Mouse (Mus musculus) stomach, postnatal 0 days (tissue): ENCODE results near the gene Ncapg. TPM values are rescaled to one million over a fixed set of nuclear protein-coding genes. Genes with fewer than 3 reads are reported as not detected.
A peak's percentile ranks its signal among the peaks of the same experiment; 100 is the strongest.
"Not testable (repeated sequence)": the region's sequence is repeated elsewhere in the genome, so short reads cannot be mapped to it uniquely, and the experiment has no call there.

ENCODE experiments used
- ATAC-seq: fragments of 200-750 bp; cut with Nextera tagmentation; 2 replicates; pipeline ENCODE4 v1.8.0; 2017; ENCODE audit not compliant: low FRiP score, low TSS enrichment
- DNase-seq: peaks from one replicate; pipeline ENCODE4 v3.0.0-alpha.2; 2016; ENCODE audit warnings: low spot score
- H3K27ac ChIP-seq: fragments of 300-500 bp; sonication (generic); replicated peaks from 2 replicates; pipeline ENCODE4 v1.5.1; 2014; ENCODE audit warnings: mild to moderate bottlenecking, control low read depth
- H3K27me3 ChIP-seq: fragments of 300-500 bp; sonication (generic); 2 replicates; pipeline ENCODE4 v1.6.1; 2014; ENCODE audit warnings: low read length; ENCODE audit not compliant: control insufficient read depth, insufficient read depth
- H3K36me3 ChIP-seq: fragments of 300-500 bp; sonication (generic); 2 replicates; pipeline ENCODE4 v1.6.1; 2014; ENCODE audit warnings: low read length, mixed read lengths; ENCODE audit not compliant: control insufficient read depth, insufficient read depth
- H3K4me1 ChIP-seq: fragments of 300-500 bp; sonication (generic); replicated peaks from 2 replicates; pipeline ENCODE4 v1.6.1; 2014; ENCODE audit warnings: antibody characterized with exemption; ENCODE audit not compliant: control insufficient read depth, insufficient read depth
- H3K4me2 ChIP-seq: fragments of 300-500 bp; sonication (generic); replicated peaks from 2 replicates; pipeline ENCODE4 v1.6.1; 2014; ENCODE audit warnings: low read depth, mild to moderate bottlenecking, control low read depth, moderate library complexity
- H3K4me3 ChIP-seq: fragments of 300-500 bp; sonication (generic); 2 replicates; pipeline ENCODE4 v1.5.1; 2014; ENCODE audit warnings: low read depth, low read length, control low read depth
- H3K9ac ChIP-seq: fragments of 300-500 bp; sonication (generic); 2 replicates; pipeline ENCODE4 v1.6.1; 2014; ENCODE audit warnings: mild to moderate bottlenecking, low read length, control low read depth, mixed read lengths
- H3K9me3 ChIP-seq: fragments of 300-500 bp; sonication (generic); 2 replicates; pipeline ENCODE4 v1.6.1; 2016; ENCODE audit warnings: low read length; ENCODE audit not compliant: control insufficient read depth
- CTCF ChIP-seq: IDR thresholded peaks from 2 replicates; pipeline ENCODE4 v1.5.1; 2016; ENCODE audit warnings: antibody characterized with exemption, low read depth, mild to moderate bottlenecking, moderate library complexity
- EP300 ChIP-seq: optimal IDR thresholded peaks from 2 replicates; pipeline ENCODE3; 2016; ENCODE audit warnings: antibody characterized with exemption
- WGBS: fragments of 180-500 bp; shearing (Covaris S2); extraction: QIAGEN DNeasy Blood & Tissue Kit; methylation state at CpG from one replicate; pipeline ENCODE4 v1.1.7; 2014; 5-methylcytosine and 5-hydroxymethylcytosine counted together
- polyA plus RNA-seq: library from polyadenylated mRNA; unstranded; fragments of >200 nt; fragmentation: Nextera tagmentation; extraction: Ambion mirVana; gene quantifications from 2 replicates; pipeline ENCODE4 v1.2.1, GENCODE M21; 2015

Gene Ncapg
- polyA plus RNA-seq, 1 experiment from 2014 or later = 11.4 TPM

- Histone ChIP-seq H3K9me3 (no peaks in the 10 kb centered on the region), H3K27ac (no peak overlapping the region), H3K4me3 (peak overlapping the region; percentile 56), H3K27me3 (no peaks in the 10 kb centered on the region), H3K4me2 (peak overlapping the region; percentile 96), H3K36me3 (no peaks in the 10 kb centered on the region), H3K9ac (peak overlapping the region; percentile 48), H3K4me1 (no peaks in the 10 kb centered on the region)
- no peak for ATAC-seq
- DNase-seq = no peak
- TF ChIP-seq CTCF (no peak), EP300 (no peak)
- 1% methylated on average over 8 of the region's 8 CpGs for WGBS
Measured at GRCm38 (mm10) chr5:45639715-45640092, 30.0 kb upstream of the Ncapg start.

- no peak overlapping the region for H3K9ac ChIP-seq
- no peaks in the 10 kb centered on the region for H3K27me3 ChIP-seq
- H3K9me3 ChIP-seq = no peaks in the 10 kb centered on the region
- H3K4me1 ChIP-seq = no peaks in the 10 kb centered on the region
- H3K27ac ChIP-seq = no peak overlapping the region
- 61% methylated on average over 2 of the region's 2 CpGs for WGBS
- no peak for ATAC-seq
- TF ChIP-seq EP300 = no peak
- no peak for TF ChIP-seq CTCF
- no peak overlapping the region for H3K4me3 ChIP-seq
- H3K4me2 ChIP-seq = no peak overlapping the region
- H3K36me3 ChIP-seq = no peaks in the 10 kb centered on the region
- no peak for DNase-seq
Measured at GRCm38 (mm10) chr5:45651026-45651703, 18.6 kb upstream of the Ncapg start.

GRCm38 (mm10) chr5:45658406-45658805, 11.3 kb upstream of the Ncapg start:
- not testable (repeated sequence) for H3K4me3 ChIP-seq, ATAC-seq, H3K4me2 ChIP-seq, H3K9ac ChIP-seq, H3K4me1 ChIP-seq, H3K27me3 ChIP-seq, H3K27ac ChIP-seq, H3K36me3 ChIP-seq, H3K9me3 ChIP-seq, DNase-seq
- WGBS = 94% methylated on average over 13 of the region's 13 CpGs

- 8% methylated on average over 3 of the region's 3 CpGs for WGBS
- ATAC-seq (no peak), DNase-seq (no peak)
- TF ChIP-seq CTCF (peak; percentile 79), EP300 (no peak)
- no peak overlapping the region for H3K27ac ChIP-seq
- no peak overlapping the region for H3K9ac ChIP-seq
- no peak overlapping the region for H3K4me3 ChIP-seq
- peak overlapping the region; percentile 92 for H3K4me2 ChIP-seq
- H3K9me3 ChIP-seq = no peaks in the 10 kb centered on the region
- H3K36me3 ChIP-seq = no peaks in the 10 kb centered on the region
- H3K4me1 ChIP-seq = no peaks in the 10 kb centered on the region
- no peaks in the 10 kb centered on the region for H3K27me3 ChIP-seq
Measured at GRCm38 (mm10) chr5:45668324-45668723, 1.4 kb upstream of the Ncapg start.

GRCm38 (mm10) chr5:45668831-45669230, 888 bp upstream of the Ncapg start:
- peak overlapping the region; percentile 92 for H3K4me2 ChIP-seq
- H3K4me1 ChIP-seq = no peaks in the 10 kb centered on the region
- no peaks in the 10 kb centered on the region for H3K36me3 ChIP-seq
- H3K27me3 ChIP-seq = no peaks in the 10 kb centered on the region
- TF ChIP-seq CTCF (no peak), EP300 (no peak)
- DNase-seq = peak; percentile 22
- ATAC-seq = peak; percentile 30; the same call in 1 of the 2 replicates
- peak overlapping the region; percentile 70 for H3K4me3 ChIP-seq
- H3K27ac ChIP-seq = peak overlapping the region; percentile 85
- WGBS = 1% methylated on average over 3 of the region's 3 CpGs
- H3K9ac ChIP-seq = peak overlapping the region; percentile 71
- no peaks in the 10 kb centered on the region for H3K9me3 ChIP-seq

GRCm38 (mm10) chr5:45669234-45669597, 503 bp upstream of the Ncapg start:
- H3K27ac ChIP-seq = peak overlapping the region; percentile 85
- peak overlapping the region; percentile 92 for H3K4me2 ChIP-seq
- no peaks in the 10 kb centered on the region for H3K9me3 ChIP-seq
- peak overlapping the region; percentile 70 for H3K4me3 ChIP-seq
- H3K4me1 ChIP-seq = no peaks in the 10 kb centered on the region
- H3K36me3 ChIP-seq = no peaks in the 10 kb centered on the region
- TF ChIP-seq CTCF (no peak), EP300 (no peak)
- ATAC-seq (peak; percentile 67), DNase-seq (no peak)
- peak overlapping the region; percentile 71 for H3K9ac ChIP-seq
- H3K27me3 ChIP-seq = no peaks in the 10 kb centered on the region
- under 1% methylated on average over 27 of the region's 27 CpGs for WGBS
